Mouse (Mus musculus) small intestine, adult 2 months (tissue): ENCODE data around the gene Gm10197. TPM values are rescaled to one million over a fixed set of nuclear protein-coding genes. Genes with fewer than 3 reads are reported as not detected.

ENCODE experiments used
- H3K27ac ChIP-seq: fragments of 200-500 bp; 2 replicates; pipeline ENCODE4 v1.5.1; 2012; ENCODE audit warnings: low read depth, low read length, control low read depth, inconsistent platforms; ENCODE audit not compliant: insufficient read depth
- H3K27me3 ChIP-seq: fragments of 200-500 bp; 2 replicates; pipeline ENCODE4 v1.6.1; 2012; ENCODE audit warnings: mild to moderate bottlenecking, moderate library complexity, low read length, inconsistent platforms; ENCODE audit not compliant: control insufficient read depth, insufficient read depth
- H3K36me3 ChIP-seq: fragments of 200-500 bp; 2 replicates; pipeline ENCODE4 v1.6.1; 2012; ENCODE audit warnings: mild to moderate bottlenecking, low read length, control low read depth, inconsistent platforms; ENCODE audit not compliant: control insufficient read depth, insufficient read depth
- H3K4me1 ChIP-seq: fragments of 200-500 bp; 2 replicates; pipeline ENCODE4 v1.6.1; 2012; ENCODE audit warnings: low read length, inconsistent platforms, mixed read lengths; ENCODE audit not compliant: control insufficient read depth, insufficient read depth, insufficient read length
- H3K4me3 ChIP-seq: fragments of 200-500 bp; 2 replicates; pipeline ENCODE4 v1.5.1; 2012; ENCODE audit warnings: low read depth, mild to moderate bottlenecking, control low read depth, inconsistent platforms, low read length, moderate library complexity
- CTCF ChIP-seq: fragments of 200-500 bp; IDR thresholded peaks from 2 replicates; pipeline ENCODE4 v1.5.1; 2012; ENCODE audit warnings: low read depth, mild to moderate bottlenecking, control low read depth, inconsistent platforms, low read length, moderate library complexity, mixed read lengths; ENCODE audit not compliant: insufficient replicate concordance, insufficient read length; ENCODE audit errors: extremely low read depth
- POLR2A ChIP-seq: fragments of 200-500 bp; IDR thresholded peaks from 2 replicates; pipeline ENCODE4 v1.6.1; 2012; ENCODE audit warnings: low read depth, mild to moderate bottlenecking, control low read depth, inconsistent platforms, low read length, moderate library complexity
- WGBS: fragments of 180-500 bp; shearing (Covaris S2); methylation state at CpG from one replicate; pipeline ENCODE4 v1.1.7; 2018; 5-methylcytosine and 5-hydroxymethylcytosine counted together
- polyA plus RNA-seq: library from polyadenylated mRNA; depleted of rRNA; stranded (reverse); fragments of >200 nt; gene quantifications from 2 replicates; pipeline ENCODE4 v1.2.3, GENCODE M21; 2012

Gm10197 gene
- polyA plus RNA-seq, 1 experiment: not detected

DNA sequence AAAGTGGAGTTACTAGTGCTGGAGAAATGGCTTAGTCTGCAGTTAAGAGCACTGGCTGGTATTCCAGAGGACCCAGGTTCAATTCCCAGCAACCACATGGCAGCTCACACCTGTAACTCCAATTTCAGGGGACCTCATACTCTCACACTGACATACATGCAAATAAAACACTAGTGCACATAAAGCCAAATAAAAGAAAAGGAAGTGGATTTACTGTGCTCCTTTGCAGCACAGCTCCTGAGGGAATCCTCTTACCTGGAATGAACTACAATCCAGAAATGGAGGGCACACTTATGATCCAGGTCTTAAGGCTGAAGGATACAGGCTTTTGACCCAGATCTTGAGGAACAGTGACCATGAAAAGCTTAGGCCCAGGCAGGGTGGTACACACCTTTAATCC lies 22.1 kb upstream of the Gm10197 start:
- no peak overlapping the region for H3K4me3 ChIP-seq
- peaks cover 2% of the 10 kb centered on the region; the same call in 1 of the 2 replicates for H3K36me3 ChIP-seq
- H3K27me3 ChIP-seq: no peaks in the 10 kb centered on the region
- no peak overlapping the region for H3K27ac ChIP-seq
- no peak for TF ChIP-seq CTCF
- no peak for TF ChIP-seq POLR2A
- H3K4me1 ChIP-seq: peaks cover 7% of the 10 kb centered on the region; the same call in 1 of the 2 replicates

GRCm38 (mm10) chr19:53392781-53393343 lies 21.3 kb upstream of the Gm10197 start:
- Histone ChIP-seq H3K27ac (no peak overlapping the region), H3K36me3 (peaks cover 8% of the 10 kb centered on the region), H3K4me3 (no peak overlapping the region), H3K27me3 (no peaks in the 10 kb centered on the region), H3K4me1 (peaks cover 7% of the 10 kb centered on the region; the same call in 1 of the 2 replicates)
- TF ChIP-seq POLR2A (no peak), CTCF (no peak)
- 27% methylated on average over 8 of the region's 8 CpGs for WGBS

DNA sequence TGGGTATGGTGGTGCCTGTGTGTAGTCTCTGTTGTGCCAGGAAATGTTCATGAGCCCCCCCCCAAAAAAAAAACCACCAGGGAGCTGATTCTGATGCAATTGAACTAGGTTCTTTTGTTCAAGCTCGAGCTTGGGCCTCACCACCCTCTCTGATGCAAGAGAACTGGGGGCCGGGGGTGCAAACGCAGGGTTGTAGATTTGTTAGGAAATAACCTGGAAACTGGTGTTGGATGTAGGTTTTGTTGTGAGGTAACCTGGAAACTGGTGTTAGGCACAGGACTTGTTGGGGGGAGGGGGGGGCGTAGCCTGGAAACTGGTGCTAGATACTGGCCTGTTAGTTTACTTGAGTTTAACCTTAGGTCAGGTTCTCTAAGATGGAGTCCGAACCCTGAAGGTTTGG lies 20.2 kb upstream of the Gm10197 start:
- H3K36me3 ChIP-seq: peaks cover 16% of the 10 kb centered on the region
- no peak overlapping the region for H3K4me3 ChIP-seq
- no peak overlapping the region for H3K27ac ChIP-seq
- peaks cover 7% of the 10 kb centered on the region; the same call in 1 of the 2 replicates for H3K4me1 ChIP-seq
- WGBS: 80% methylated on average over 5 of the region's 5 CpGs
- TF ChIP-seq CTCF (no peak), POLR2A (no peak)
- H3K27me3 ChIP-seq: no peaks in the 10 kb centered on the region

DNA sequence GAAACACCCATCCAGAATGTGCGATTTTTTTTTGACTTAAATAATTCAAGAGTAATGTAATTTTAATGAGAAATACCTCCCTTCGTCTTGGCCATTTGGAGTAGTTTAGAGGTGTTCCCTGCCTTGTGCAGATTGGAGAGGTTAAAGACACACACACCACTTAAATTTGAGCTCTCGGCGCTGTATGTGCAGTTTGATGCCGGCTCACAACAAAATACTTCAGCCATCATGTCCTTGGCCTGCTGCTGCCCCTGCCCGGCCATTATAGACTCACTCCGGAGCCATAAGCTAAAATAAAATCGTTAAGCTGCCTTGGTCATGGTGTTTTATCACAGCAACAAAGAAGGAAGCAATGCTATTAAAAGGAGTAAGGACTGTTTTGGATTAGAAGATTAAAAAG lies 19.8 kb upstream of the Gm10197 start:
- Histone ChIP-seq H3K27me3 (no peaks in the 10 kb centered on the region), H3K4me3 (peak overlapping the region; percentile 39), H3K4me1 (peaks cover 7% of the 10 kb centered on the region; the same call in 1 of the 2 replicates), H3K36me3 (peaks cover 17% of the 10 kb centered on the region), H3K27ac (peak overlapping the region; percentile 76)
- TF ChIP-seq CTCF: no peak
- TF ChIP-seq POLR2A: no peak
- 27% methylated on average over 8 of the region's 8 CpGs for WGBS

GRCm38 (mm10) chr19:53390495-53391007 lies 19.0 kb upstream of the Gm10197 start, which contains the start of gene Smndc1:
Smndc1 (minus strand) TSS chr19:53390578.
- WGBS: under 1% methylated on average over 48 of the region's 48 CpGs
- peaks cover 7% of the 10 kb centered on the region; the same call in 1 of the 2 replicates for H3K4me1 ChIP-seq
- H3K27ac ChIP-seq: peak within 1 kb of the TSS; percentile 88
- peaks cover 23% of the 10 kb centered on the region for H3K36me3 ChIP-seq
- no peak for TF ChIP-seq CTCF
- peak; percentile 67 for TF ChIP-seq POLR2A
- H3K27me3 ChIP-seq: no peaks in the 10 kb centered on the region
- peak within 1 kb of the TSS; percentile 98 for H3K4me3 ChIP-seq

DNA sequence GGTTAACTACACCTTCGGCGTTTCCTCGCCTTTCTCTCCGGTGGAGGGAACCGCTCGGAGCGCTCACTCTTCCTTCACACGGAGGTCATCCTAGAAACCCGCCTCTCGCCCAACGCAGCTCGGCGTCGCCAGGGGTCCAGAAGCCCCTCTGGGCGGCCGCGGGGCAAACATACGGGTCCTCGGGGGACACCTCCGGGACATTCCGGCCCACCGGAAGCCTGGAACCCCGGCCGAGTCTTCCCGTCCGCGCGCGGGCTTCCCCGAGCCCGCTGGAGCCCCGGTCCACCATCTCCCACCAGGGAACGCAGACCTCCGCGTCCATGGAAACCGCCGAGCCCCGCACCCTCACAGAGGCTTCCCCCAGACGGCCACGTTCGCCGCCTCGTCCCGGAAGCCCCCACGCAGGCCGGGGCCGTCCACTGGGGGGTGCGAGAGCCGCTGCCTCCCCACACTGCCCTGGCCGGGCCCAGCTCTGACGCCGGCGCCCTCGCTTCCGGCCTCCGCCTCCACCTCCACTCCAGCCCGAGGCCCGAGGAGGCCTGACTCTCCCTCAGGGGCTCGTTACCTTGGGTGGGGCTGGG lies 18.4 kb upstream of the Gm10197 start:
- no peaks in the 10 kb centered on the region for H3K27me3 ChIP-seq

GRCm38 (mm10) chr19:53389417-53389816 lies 17.9 kb upstream of the Gm10197 start:
- Histone ChIP-seq H3K4me1 (peaks cover 7% of the 10 kb centered on the region; the same call in 1 of the 2 replicates), H3K27me3 (no peaks in the 10 kb centered on the region), H3K36me3 (peaks cover 25% of the 10 kb centered on the region), H3K4me3 (peak overlapping the region; percentile 98), H3K27ac (no peak overlapping the region)
- no peak for TF ChIP-seq CTCF
- TF ChIP-seq POLR2A: no peak
- 8% methylated on average over 6 of the region's 6 CpGs for WGBS

More for the DNA sequence above, 18.4 kb upstream of the Gm10197 start:
- Histone ChIP-seq H3K27ac (peak overlapping the region; percentile 88), H3K4me1 (peaks cover 7% of the 10 kb centered on the region; the same call in 1 of the 2 replicates), H3K36me3 (peaks cover 25% of the 10 kb centered on the region), H3K4me3 (peak overlapping the region; percentile 98)
- WGBS: under 1% methylated on average over 59 of the region's 59 CpGs
- TF ChIP-seq CTCF (no peak), POLR2A (no peak)
